Mouse (Mus musculus) intestine, postnatal 0 days (tissue): ENCODE measurements around the gene Ddx19b. TPM values are rescaled to one million over a fixed set of nuclear protein-coding genes. Genes with fewer than 3 reads are reported as not detected.
"Not testable (repeated sequence)": the region's sequence is repeated elsewhere in the genome, so short reads cannot be mapped to it uniquely, and the experiment has no call there.

Experiments used
- ATAC-seq: fragments of 200-750 bp; cut with Nextera tagmentation; 2 replicates; pipeline ENCODE4 v1.8.0; 2017; ENCODE audit warnings: mild to moderate bottlenecking, moderate TSS enrichment, moderate library complexity
- H3K27ac ChIP-seq: fragments of 300-500 bp; sonication (generic); 2 replicates; pipeline ENCODE4 v1.5.1; 2014; ENCODE audit warnings: mild to moderate bottlenecking, low read depth, low read length, moderate library complexity
- H3K27me3 ChIP-seq: fragments of 300-500 bp; sonication (generic); replicated peaks from 2 replicates; pipeline ENCODE4 v1.6.1; 2014; ENCODE audit warnings: low read length, mixed read lengths; ENCODE audit not compliant: control insufficient read depth, insufficient read depth
- H3K36me3 ChIP-seq: fragments of 300-500 bp; sonication (generic); 2 replicates; pipeline ENCODE4 v1.6.1; 2014; ENCODE audit warnings: mild to moderate bottlenecking, moderate library complexity; ENCODE audit not compliant: control insufficient read depth, insufficient read depth
- H3K4me1 ChIP-seq: fragments of 300-500 bp; sonication (generic); replicated peaks from 2 replicates; pipeline ENCODE4 v1.6.1; 2014; ENCODE audit warnings: antibody characterized with exemption, low read length, mixed read lengths; ENCODE audit not compliant: control insufficient read depth, insufficient read depth
- H3K4me2 ChIP-seq: fragments of 300-500 bp; sonication (generic); replicated peaks from 2 replicates; pipeline ENCODE4 v1.6.1; 2014; ENCODE audit warnings: low read depth, mild to moderate bottlenecking, moderate library complexity
- H3K4me3 ChIP-seq: fragments of 300-500 bp; sonication (generic); 2 replicates; pipeline ENCODE4 v1.5.1; 2014; ENCODE audit warnings: low read depth, low read length
- H3K9ac ChIP-seq: fragments of 300-500 bp; sonication (generic); 2 replicates; pipeline ENCODE4 v1.6.1; 2014; ENCODE audit warnings: mild to moderate bottlenecking, low read depth, low read length
- H3K9me3 ChIP-seq: fragments of 300-500 bp; sonication (generic); 2 replicates; pipeline ENCODE4 v1.6.1; 2016; ENCODE audit warnings: mixed run types; ENCODE audit not compliant: control insufficient read depth
- CTCF ChIP-seq: sonication (generic); IDR thresholded peaks from 2 replicates; pipeline ENCODE4 v1.5.1; 2016; ENCODE audit warnings: low read depth, mild to moderate bottlenecking, control low read depth, antibody characterized with exemption, moderate library complexity
- WGBS: fragments of 180-500 bp; shearing (Covaris S2); extraction: QIAGEN DNeasy Blood & Tissue Kit; methylation state at CpG from one replicate; pipeline ENCODE4 v1.1.7; 2014; 5-methylcytosine and 5-hydroxymethylcytosine counted together
- polyA plus RNA-seq: library from polyadenylated mRNA; unstranded; fragments of >200 nt; fragmentation: Nextera tagmentation; extraction: Ambion mirVana; gene quantifications from 2 replicates; pipeline ENCODE4 v1.2.1, GENCODE M21; 2015

Ddx19b gene
- polyA plus RNA-seq, 1 experiment from 2014 or later, result 4.5 TPM

DNA sequence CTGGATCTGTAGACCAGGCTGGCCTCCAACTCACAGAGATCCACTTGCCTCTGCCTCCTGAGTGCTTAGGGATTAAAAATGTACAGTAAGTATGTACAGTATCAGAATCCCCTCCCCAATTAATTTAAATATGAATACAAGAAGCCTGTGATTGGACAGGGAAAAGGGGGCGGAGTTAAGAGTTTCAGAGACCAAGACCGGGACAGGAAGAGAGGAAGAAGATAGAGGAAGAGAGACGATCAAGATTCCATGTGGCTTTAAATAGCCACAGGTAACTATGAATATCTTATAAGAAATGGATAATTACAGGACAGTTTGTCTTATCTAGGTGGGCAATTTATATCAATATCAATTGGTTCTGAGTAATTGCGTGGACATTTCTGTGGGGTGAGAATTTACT is 2.0 kb downstream of the Ddx19b start:
- H3K4me3 ChIP-seq, result peak overlapping the region; percentile 21
- H3K36me3 ChIP-seq, result no peaks in the 10 kb centered on the region; the same call in 1 of the 2 replicates
- no peak overlapping the region for H3K9ac ChIP-seq
- no peak overlapping the region for H3K27ac ChIP-seq
- peaks cover 4% of the 10 kb centered on the region; the same call in 1 of the 2 replicates for H3K4me1 ChIP-seq
- TF ChIP-seq CTCF, result no peak
- H3K27me3 ChIP-seq, result no peaks in the 10 kb centered on the region
- 44% methylated on average over 4 of the region's 4 CpGs for WGBS
- no peak for ATAC-seq
- peak overlapping the region; percentile 48 for H3K4me2 ChIP-seq
- no peaks in the 10 kb centered on the region for H3K9me3 ChIP-seq

DNA sequence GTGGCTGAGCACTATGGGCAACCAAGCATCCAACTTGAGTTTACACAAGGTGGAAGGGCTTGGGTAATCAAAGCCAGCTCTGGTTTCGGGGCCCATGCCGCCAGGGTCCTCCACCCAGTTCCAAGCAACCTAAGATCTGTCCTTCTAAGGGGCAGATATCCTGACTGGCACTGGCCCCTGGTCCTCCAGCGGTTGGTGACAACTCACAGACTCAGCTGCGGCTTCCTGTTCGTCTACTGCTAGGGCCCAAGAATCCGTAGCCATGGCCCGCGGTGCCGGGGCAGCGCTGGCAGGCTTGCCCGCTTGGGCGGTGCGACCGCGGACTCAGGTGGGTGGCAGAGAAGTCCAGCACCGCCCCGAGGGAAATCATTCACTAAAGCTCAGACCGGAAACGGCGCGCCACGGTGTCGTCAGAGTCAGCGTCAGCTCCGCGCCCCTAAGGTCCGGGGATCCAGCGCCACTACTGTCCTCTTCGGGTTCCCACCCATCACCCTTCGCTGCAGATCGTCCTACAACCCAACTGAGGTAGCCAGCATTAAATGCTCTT is 4.1 kb downstream of the Ddx19b start:
- Histone ChIP-seq H3K4me1 (peaks cover 4% of the 10 kb centered on the region; the same call in 1 of the 2 replicates), H3K27ac (peak overlapping the region; percentile 75), H3K9me3 (no peaks in the 10 kb centered on the region), H3K4me2 (peak overlapping the region; percentile 80), H3K27me3 (no peaks in the 10 kb centered on the region), H3K9ac (peak overlapping the region; percentile 76), H3K36me3 (no peaks in the 10 kb centered on the region; the same call in 1 of the 2 replicates), H3K4me3 (peak overlapping the region; percentile 69)
- TF ChIP-seq CTCF, result no peak
- under 1% methylated on average over 31 of the region's 31 CpGs for WGBS
- ATAC-seq, result peak; percentile 93

DNA sequence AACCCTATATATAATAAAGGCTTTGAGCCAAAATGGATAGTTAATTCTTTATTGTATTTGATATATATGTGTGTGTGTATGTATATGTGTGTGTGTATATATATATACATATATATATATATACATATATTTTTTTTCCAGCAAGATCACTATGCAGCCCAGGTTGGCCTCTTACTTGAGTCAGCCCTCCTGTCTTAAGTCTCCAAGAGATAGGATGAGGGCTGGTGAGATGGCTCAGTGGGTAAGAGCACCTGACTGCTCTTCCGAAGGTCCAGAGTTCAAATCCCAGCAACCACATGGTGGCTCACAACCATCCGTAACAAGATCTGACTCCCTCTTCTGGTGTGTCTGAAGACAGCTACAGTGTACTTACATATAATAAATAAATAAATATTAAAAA is 4.9 kb downstream of the Ddx19b start:
- not testable (repeated sequence) for H3K27me3 ChIP-seq, ATAC-seq, H3K27ac ChIP-seq, H3K9me3 ChIP-seq, H3K4me3 ChIP-seq, H3K36me3 ChIP-seq, H3K4me2 ChIP-seq, H3K9ac ChIP-seq, H3K4me1 ChIP-seq
- WGBS, result 80% methylated on average over 1 of the region's 2 CpGs

DNA sequence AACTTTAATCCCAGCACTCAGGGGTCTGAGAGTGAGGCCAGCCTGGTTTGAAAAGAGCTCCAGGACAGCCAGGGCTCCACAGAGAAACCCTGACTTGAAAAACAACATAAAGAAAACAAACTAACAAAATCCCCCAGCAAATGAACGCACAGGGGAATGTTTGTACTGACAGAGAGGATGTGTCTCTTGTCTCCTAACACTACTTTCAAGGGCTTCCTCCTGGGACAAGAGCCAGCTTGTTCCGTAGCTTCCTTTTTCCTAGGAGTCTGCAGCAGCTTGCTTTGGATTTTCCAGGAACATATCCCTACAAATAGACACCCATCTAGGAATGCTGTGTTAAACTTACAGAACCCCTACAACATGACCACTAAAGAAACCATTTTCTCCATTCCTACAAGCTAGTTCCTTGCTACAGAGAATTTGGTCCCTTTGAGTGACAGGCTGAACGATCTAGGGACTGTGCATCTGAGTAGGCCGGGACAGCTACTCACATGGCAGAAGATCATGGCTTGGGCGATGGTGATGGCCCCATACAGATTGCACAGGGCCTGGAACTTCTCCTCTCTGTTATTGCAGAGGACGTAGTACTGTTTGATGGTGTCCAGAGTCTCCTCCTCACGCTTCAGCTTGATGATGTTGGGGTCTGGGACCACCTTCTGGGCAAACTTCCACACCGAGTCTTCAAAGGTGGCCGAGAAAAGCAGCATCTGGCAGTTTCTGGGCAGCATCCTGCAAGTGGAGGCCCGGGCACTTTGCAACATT is 21.1 kb downstream of the Ddx19b start:
- H3K9ac ChIP-seq, ATAC-seq, H3K4me2 ChIP-seq, H3K9me3 ChIP-seq, H3K27me3 ChIP-seq, H3K4me1 ChIP-seq, H3K4me3 ChIP-seq, H3K27ac ChIP-seq: not testable (repeated sequence)
- H3K36me3 ChIP-seq, result peaks cover 36% of the 10 kb centered on the region
- WGBS, result 87% methylated on average over 8 of the region's 10 CpGs

DNA sequence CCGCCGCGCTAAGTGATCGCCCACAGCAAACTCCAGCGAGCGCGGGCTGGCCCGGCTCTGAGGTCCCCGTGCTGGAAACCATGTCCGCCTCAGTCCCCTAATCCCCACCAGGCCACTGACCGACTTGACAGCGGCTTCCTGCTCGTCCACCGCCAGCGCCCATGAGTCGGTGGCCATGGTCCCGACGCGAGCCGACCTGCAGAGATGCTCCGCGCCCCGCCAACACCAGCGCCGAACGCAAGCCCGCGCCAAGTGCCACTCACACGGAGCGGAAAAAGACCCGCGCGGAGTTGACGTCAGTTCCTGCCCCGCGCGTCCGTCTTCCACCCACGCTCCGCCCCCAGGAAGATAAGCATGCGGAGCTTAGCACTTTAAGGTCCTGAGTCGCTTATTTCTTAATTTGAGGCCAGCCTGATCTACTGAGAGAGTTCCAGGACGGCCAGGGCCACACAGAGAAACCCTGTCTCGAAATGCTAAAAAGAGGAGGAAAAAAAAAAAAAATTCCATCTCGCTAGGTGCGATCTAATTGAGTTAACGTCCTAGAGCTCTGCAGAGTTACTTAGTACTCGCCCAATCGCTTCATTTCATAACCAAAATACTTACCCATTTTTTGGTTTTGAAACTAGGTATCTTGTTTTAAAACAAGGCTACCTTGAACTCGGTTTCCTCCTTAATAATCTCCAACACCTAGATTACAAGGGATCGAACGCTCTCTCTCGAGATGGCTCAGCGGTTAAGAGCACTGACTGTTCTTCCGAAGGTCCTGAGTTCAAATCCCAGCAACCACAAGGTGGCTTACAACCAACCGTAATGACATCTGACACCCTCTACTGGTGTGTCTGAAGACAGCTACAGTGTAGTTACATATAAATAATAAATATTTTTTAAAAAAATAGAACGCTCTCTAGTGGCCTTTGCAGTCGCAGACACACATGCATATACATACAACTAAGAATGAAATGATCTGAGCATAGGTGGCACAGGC is 33.7 kb downstream of the Ddx19b start, which contains the start of gene Ddx19a:
Ddx19a (minus strand) TSS at position 254 of the 985 bp plus-strand sequence.
- WGBS, result 3% methylated on average over 58 of the region's 58 CpGs
- peak; percentile 55 for TF ChIP-seq CTCF
- H3K4me3 ChIP-seq, result peak within 1 kb of the TSS; percentile 84

More for the DNA sequence above, 33.7 kb downstream of the Ddx19b start, which contains the start of gene Ddx19a:
- H3K9me3 ChIP-seq, result no peaks in the 10 kb centered on the region
- H3K27ac ChIP-seq, result peak within 1 kb of the TSS; percentile 81
- peak within 1 kb of the TSS; percentile 74 for H3K9ac ChIP-seq
- H3K4me1 ChIP-seq, result peaks cover 2% of the 10 kb centered on the region; the same call in 1 of the 2 replicates
- H3K27me3 ChIP-seq, result no peaks in the 10 kb centered on the region
- H3K36me3 ChIP-seq, result peaks cover 10% of the 10 kb centered on the region; the same call in 1 of the 2 replicates
- peak; percentile 89 for ATAC-seq
- H3K4me2 ChIP-seq, result peak within 1 kb of the TSS; percentile 76
